Mouse (Mus musculus): ENCODE measurements around the gene C1qtnf1. TPM values are rescaled to one million over a fixed set of nuclear protein-coding genes. Genes with fewer than 3 reads are reported as not detected.

The C1qtnf1 gene
- polyA plus RNA-seq, 1 experiment from 2014 or later, result 7.1 TPM

DNA sequence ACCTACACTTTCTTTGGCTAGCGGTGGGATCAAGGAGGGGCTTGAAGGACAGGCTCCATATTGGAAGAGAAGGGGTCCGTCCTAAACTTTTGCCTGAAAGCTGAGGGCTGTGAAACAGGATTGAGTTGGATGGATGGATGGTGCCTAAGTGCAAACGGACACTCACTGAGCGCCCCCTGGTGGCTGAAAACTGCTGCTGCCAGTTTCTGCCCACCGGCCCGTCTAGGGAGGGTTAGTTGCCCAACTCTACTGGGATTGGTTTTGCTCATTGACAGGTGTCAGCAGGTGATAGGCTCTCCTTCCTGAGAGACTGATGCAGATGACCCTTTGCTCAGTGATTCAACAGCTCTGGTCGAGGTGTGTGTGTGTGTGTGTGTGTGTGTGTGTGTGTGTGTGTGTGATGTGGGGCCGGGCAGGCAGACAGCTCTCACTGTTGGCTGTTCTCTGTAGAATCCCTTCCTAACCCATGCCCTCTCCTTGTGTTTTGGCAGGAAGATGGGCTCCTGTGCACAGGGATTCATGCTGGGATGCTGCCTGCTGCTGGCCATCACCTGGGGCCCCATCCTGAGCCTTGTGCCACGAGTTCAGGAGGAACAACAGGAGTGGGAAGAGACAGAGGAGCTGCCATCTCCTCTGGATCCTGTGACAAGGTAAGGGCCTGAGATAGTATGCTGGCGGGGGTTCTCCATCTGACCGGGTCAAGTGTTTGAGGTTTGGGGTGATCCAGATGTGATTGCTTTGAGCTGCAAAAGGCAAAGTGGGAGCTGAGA, 15.4 kb downstream of the C1qtnf1 start:
- no peak overlapping the region for H3K9ac ChIP-seq (ENCODE audit: low read depth, low read length)
- H3K36me3 ChIP-seq (ENCODE audit: control insufficient read depth, insufficient read depth, low read length), result no peaks in the 10 kb centered on the region
- peaks cover 8% of the 10 kb centered on the region for H3K4me1 ChIP-seq (ENCODE audit: control insufficient read depth, insufficient read depth, low read length)
- peak; percentile 50; the same call in 1 of the 2 replicates for ATAC-seq
- H3K27ac ChIP-seq (ENCODE audit: low read length), result no peak overlapping the region
- no peaks in the 10 kb centered on the region for H3K27me3 ChIP-seq (replicated peaks; ENCODE audit: control insufficient read depth, insufficient read depth, low read length)
- H3K4me2 ChIP-seq (ENCODE audit: low read depth, low read length), result no peak overlapping the region
- no peak overlapping the region for H3K4me3 ChIP-seq (ENCODE audit: low read length)
- WGBS, result 34% methylated on average over 11 of the region's 11 CpGs
- no peaks in the 10 kb centered on the region for H3K9me3 ChIP-seq (ENCODE audit: control insufficient read depth, low read length)

- 13% methylated on average over 3 of the region's 3 CpGs for WGBS
- Histone ChIP-seq H3K4me1 (ENCODE audit: control insufficient read depth, insufficient read depth, low read length) (no peaks in the 10 kb centered on the region), H3K9ac (ENCODE audit: low read depth, low read length) (no peak overlapping the region), H3K4me2 (ENCODE audit: low read depth, low read length) (no peak overlapping the region), H3K27ac (ENCODE audit: low read length) (no peak overlapping the region), H3K4me3 (ENCODE audit: low read length) (no peak overlapping the region), H3K27me3 (replicated peaks; ENCODE audit: control insufficient read depth, insufficient read depth, low read length) (no peaks in the 10 kb centered on the region), H3K36me3 (ENCODE audit: control insufficient read depth, insufficient read depth, low read length) (no peaks in the 10 kb centered on the region), H3K9me3 (ENCODE audit: control insufficient read depth, low read length) (no peaks in the 10 kb centered on the region)
- peak; percentile 77 for ATAC-seq
Measured at GRCm38 (mm10) chr11:118445843-118446242, 17.8 kb downstream of the C1qtnf1 start.

GRCm38 (mm10) chr11:118447346-118447745, 19.3 kb downstream of the C1qtnf1 start:
- H3K9ac ChIP-seq (ENCODE audit: low read depth, low read length), result no peak overlapping the region
- no peaks in the 10 kb centered on the region for H3K36me3 ChIP-seq (ENCODE audit: control insufficient read depth, insufficient read depth, low read length)
- no peak overlapping the region for H3K4me3 ChIP-seq (ENCODE audit: low read length)
- H3K4me1 ChIP-seq (ENCODE audit: control insufficient read depth, insufficient read depth, low read length), result no peaks in the 10 kb centered on the region
- H3K4me2 ChIP-seq (ENCODE audit: low read depth, low read length), result no peak overlapping the region
- 54% methylated on average over 4 of the region's 4 CpGs for WGBS
- no peaks in the 10 kb centered on the region for H3K9me3 ChIP-seq (ENCODE audit: control insufficient read depth, low read length)
- no peaks in the 10 kb centered on the region for H3K27me3 ChIP-seq (replicated peaks; ENCODE audit: control insufficient read depth, insufficient read depth, low read length)
- H3K27ac ChIP-seq (ENCODE audit: low read length), result no peak overlapping the region
- ATAC-seq, result no peak

GRCm38 (mm10) chr11:118448385-118448784, 20.4 kb downstream of the C1qtnf1 start:
- no peaks in the 10 kb centered on the region for H3K9me3 ChIP-seq (ENCODE audit: control insufficient read depth, low read length)
- no peaks in the 10 kb centered on the region for H3K4me1 ChIP-seq (ENCODE audit: control insufficient read depth, insufficient read depth, low read length)
- no peak for ATAC-seq
- H3K4me3 ChIP-seq (ENCODE audit: low read length), result no peak overlapping the region
- H3K27me3 ChIP-seq (replicated peaks; ENCODE audit: control insufficient read depth, insufficient read depth, low read length), result no peaks in the 10 kb centered on the region
- H3K27ac ChIP-seq (ENCODE audit: low read length), result no peak overlapping the region
- H3K4me2 ChIP-seq (ENCODE audit: low read depth, low read length), result no peak overlapping the region
- H3K36me3 ChIP-seq (ENCODE audit: control insufficient read depth, insufficient read depth, low read length), result no peaks in the 10 kb centered on the region
- 75% methylated on average over 8 of the region's 8 CpGs for WGBS
- H3K9ac ChIP-seq (ENCODE audit: low read depth, low read length), result no peak overlapping the region

GRCm38 (mm10) chr11:118451211-118451610, 23.2 kb downstream of the C1qtnf1 start:
- WGBS, result 80% methylated on average over 6 of the region's 6 CpGs
- Histone ChIP-seq H3K9ac (ENCODE audit: low read depth, low read length) (0 out of 2 replicates have a peak overlapping the region, but pooled peaks have one; percentile 14), H3K4me1 (ENCODE audit: control insufficient read depth, insufficient read depth, low read length) (no peaks in the 10 kb centered on the region), H3K36me3 (ENCODE audit: control insufficient read depth, insufficient read depth, low read length) (no peaks in the 10 kb centered on the region), H3K4me2 (ENCODE audit: low read depth, low read length) (no peak overlapping the region), H3K9me3 (ENCODE audit: control insufficient read depth, low read length) (no peaks in the 10 kb centered on the region), H3K4me3 (ENCODE audit: low read length) (no peak overlapping the region), H3K27ac (ENCODE audit: low read length) (no peak overlapping the region), H3K27me3 (replicated peaks; ENCODE audit: control insufficient read depth, insufficient read depth, low read length) (no peaks in the 10 kb centered on the region)
- no peak for ATAC-seq

DNA sequence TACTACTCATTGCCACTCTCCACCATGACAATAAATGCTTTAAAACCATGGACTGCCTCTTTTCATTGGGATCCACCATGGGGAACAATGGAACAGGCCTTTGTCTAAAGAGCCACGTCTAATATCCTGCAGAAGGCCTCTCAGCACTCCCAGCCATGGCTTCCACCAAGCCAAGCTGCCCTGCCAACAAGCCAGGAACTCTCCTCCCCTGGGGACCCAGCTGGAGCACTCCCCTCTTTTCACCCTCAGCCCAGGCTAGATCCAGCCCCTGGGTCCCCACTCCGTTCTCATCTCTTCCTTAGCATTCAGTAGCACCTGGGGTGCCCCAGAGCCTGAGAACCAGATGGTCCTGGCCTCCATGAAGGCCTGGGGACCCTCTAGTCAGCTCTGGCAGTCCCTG, 25.0 kb downstream of the C1qtnf1 start:
- no peaks in the 10 kb centered on the region for H3K36me3 ChIP-seq (ENCODE audit: control insufficient read depth, insufficient read depth, low read length)
- ATAC-seq, result no peak
- 65% methylated on average over 2 of the region's 2 CpGs for WGBS
- no peaks in the 10 kb centered on the region for H3K27me3 ChIP-seq (replicated peaks; ENCODE audit: control insufficient read depth, insufficient read depth, low read length)
- no peaks in the 10 kb centered on the region for H3K9me3 ChIP-seq (ENCODE audit: control insufficient read depth, low read length)
- H3K27ac ChIP-seq (ENCODE audit: low read length), result no peak overlapping the region
- no peak overlapping the region for H3K4me2 ChIP-seq (ENCODE audit: low read depth, low read length)
- H3K4me1 ChIP-seq (ENCODE audit: control insufficient read depth, insufficient read depth, low read length), result no peaks in the 10 kb centered on the region
- no peak overlapping the region for H3K4me3 ChIP-seq (ENCODE audit: low read length)
- H3K9ac ChIP-seq (ENCODE audit: low read depth, low read length), result no peak overlapping the region

DNA sequence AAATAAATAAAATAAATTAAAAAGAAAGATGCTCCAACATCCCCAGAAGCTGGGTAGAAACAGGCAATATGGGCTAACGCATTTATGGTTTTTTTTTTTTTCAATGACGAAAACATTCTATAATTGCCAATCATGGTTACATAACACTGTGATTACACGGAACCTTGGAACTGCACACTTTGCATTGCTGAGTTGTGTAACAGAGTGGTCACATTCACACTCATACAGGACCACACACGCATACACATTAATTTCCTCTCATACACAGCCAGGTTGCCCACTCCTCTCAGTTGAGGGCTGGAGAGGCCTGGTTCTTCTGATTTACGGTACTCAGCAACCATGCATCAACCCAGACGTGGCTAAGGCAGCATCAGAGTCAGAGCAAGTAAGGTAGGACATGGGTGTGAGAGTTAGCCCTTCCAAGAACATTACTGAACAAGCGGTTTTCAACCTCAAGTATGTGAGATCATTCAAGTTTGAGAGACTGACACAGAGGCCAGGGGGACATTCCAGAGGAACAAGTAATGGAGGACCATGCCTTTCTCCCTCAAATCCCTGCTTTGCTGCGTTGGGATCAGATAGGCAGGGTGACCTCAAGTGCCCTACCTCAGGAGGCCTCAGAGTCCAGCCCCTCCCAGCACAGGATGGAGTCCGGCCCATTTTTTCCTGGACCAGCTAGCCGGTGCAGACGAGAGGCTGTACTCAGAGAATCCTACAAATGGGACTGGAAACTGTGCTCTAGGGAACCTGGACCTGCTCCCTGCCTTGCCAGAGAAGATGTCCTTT, 26.1 kb downstream of the C1qtnf1 start:
- no peak overlapping the region for H3K9ac ChIP-seq (ENCODE audit: low read depth, low read length)
- H3K36me3 ChIP-seq (ENCODE audit: control insufficient read depth, insufficient read depth, low read length), result no peaks in the 10 kb centered on the region
- peaks cover 5% of the 10 kb centered on the region for H3K4me1 ChIP-seq (ENCODE audit: control insufficient read depth, insufficient read depth, low read length)
- no peak overlapping the region for H3K4me3 ChIP-seq (ENCODE audit: low read length)
- no peaks in the 10 kb centered on the region for H3K27me3 ChIP-seq (replicated peaks; ENCODE audit: control insufficient read depth, insufficient read depth, low read length)
- H3K4me2 ChIP-seq (ENCODE audit: low read depth, low read length), result no peak overlapping the region
- WGBS, result 67% methylated on average over 11 of the region's 11 CpGs
- no peak overlapping the region for H3K27ac ChIP-seq (ENCODE audit: low read length)
- no peak for ATAC-seq
- H3K9me3 ChIP-seq (ENCODE audit: control insufficient read depth, low read length), result no peaks in the 10 kb centered on the region

GRCm38 (mm10) chr11:118455788-118456187, 27.8 kb downstream of the C1qtnf1 start:
- no peak overlapping the region for H3K4me3 ChIP-seq (ENCODE audit: low read length)
- no peak overlapping the region for H3K27ac ChIP-seq (ENCODE audit: low read length)
- H3K9ac ChIP-seq (ENCODE audit: low read depth, low read length), result no peak overlapping the region
- H3K4me2 ChIP-seq (ENCODE audit: low read depth, low read length), result no peak overlapping the region
- peaks cover 8% of the 10 kb centered on the region for H3K4me1 ChIP-seq (ENCODE audit: control insufficient read depth, insufficient read depth, low read length)
- H3K36me3 ChIP-seq (ENCODE audit: control insufficient read depth, insufficient read depth, low read length), result no peaks in the 10 kb centered on the region
- H3K9me3 ChIP-seq (ENCODE audit: control insufficient read depth, low read length), result 0 out of 2 replicates have a peak, but pooled peaks cover 3% of the 10 kb centered on the region
- WGBS, result 79% methylated on average over 6 of the region's 6 CpGs
- no peak for ATAC-seq
- H3K27me3 ChIP-seq (replicated peaks; ENCODE audit: control insufficient read depth, insufficient read depth, low read length), result no peaks in the 10 kb centered on the region

GRCm38 (mm10) chr11:118456937-118457336, 28.9 kb downstream of the C1qtnf1 start:
- WGBS, result 74% methylated on average over 11 of the region's 11 CpGs
- no peak overlapping the region for H3K4me3 ChIP-seq (ENCODE audit: low read length)

More at GRCm38 (mm10) chr11:118456937-118457336, 28.9 kb downstream of the C1qtnf1 start:
- no peak for ATAC-seq
- H3K4me1 ChIP-seq (ENCODE audit: control insufficient read depth, insufficient read depth, low read length), result peaks cover 8% of the 10 kb centered on the region
- H3K27me3 ChIP-seq (replicated peaks; ENCODE audit: control insufficient read depth, insufficient read depth, low read length), result no peaks in the 10 kb centered on the region
- no peak overlapping the region for H3K9ac ChIP-seq (ENCODE audit: low read depth, low read length)
- H3K4me2 ChIP-seq (ENCODE audit: low read depth, low read length), result no peak overlapping the region
- 0 out of 2 replicates have a peak, but pooled peaks cover 3% of the 10 kb centered on the region for H3K9me3 ChIP-seq (ENCODE audit: control insufficient read depth, low read length)
- H3K36me3 ChIP-seq (ENCODE audit: control insufficient read depth, insufficient read depth, low read length), result no peaks in the 10 kb centered on the region
- no peak overlapping the region for H3K27ac ChIP-seq (ENCODE audit: low read length)

Measured in intestine, embryonic 16.5 days (tissue).